Mouse (Mus musculus) neural tube, embryonic 15.5 days (tissue): Measurements from ENCODE around the gene Foxc2. TPM values are rescaled to one million over a fixed set of nuclear protein-coding genes. Genes with fewer than 3 reads are reported as not detected.

ENCODE experiments used
- ATAC-seq: fragments of 200-750 bp; cut with Nextera tagmentation; 2 replicates; pipeline ENCODE4 v1.8.0; 2017; ENCODE audit warnings: mild to moderate bottlenecking, moderate TSS enrichment, moderate library complexity; ENCODE audit not compliant: low FRiP score
- H3K27ac ChIP-seq: fragments of 300-500 bp; sonication (generic); replicated peaks from 2 replicates; pipeline ENCODE4 v1.5.1; 2015; ENCODE audit warnings: mild to moderate bottlenecking, inconsistent platforms
- H3K27me3 ChIP-seq: fragments of 300-500 bp; sonication (generic); replicated peaks from 2 replicates; pipeline ENCODE4 v1.6.1; 2015; ENCODE audit warnings: inconsistent platforms
- H3K36me3 ChIP-seq: fragments of 300-500 bp; sonication (generic); 2 replicates; pipeline ENCODE4 v1.6.1; 2015; ENCODE audit warnings: inconsistent platforms
- H3K4me1 ChIP-seq: fragments of 300-500 bp; sonication (generic); 2 replicates; pipeline ENCODE4 v1.6.1; 2015; ENCODE audit warnings: inconsistent platforms
- H3K4me2 ChIP-seq: fragments of 300-500 bp; sonication (generic); 2 replicates; pipeline ENCODE4 v1.6.1; 2015; ENCODE audit warnings: inconsistent platforms, mild to moderate bottlenecking, moderate library complexity
- H3K4me3 ChIP-seq: fragments of 300-500 bp; sonication (generic); replicated peaks from 2 replicates; pipeline ENCODE4 v1.5.1; 2015; ENCODE audit warnings: mild to moderate bottlenecking, inconsistent platforms
- H3K9ac ChIP-seq: fragments of 300-500 bp; sonication (generic); replicated peaks from 2 replicates; pipeline ENCODE4 v1.6.1; 2015; ENCODE audit warnings: mild to moderate bottlenecking, inconsistent platforms
- H3K9me3 ChIP-seq: fragments of 300-500 bp; sonication (generic); replicated peaks from 2 replicates; pipeline ENCODE4 v1.6.1; 2016; ENCODE audit warnings: inconsistent platforms
- WGBS: fragments of 180-500 bp; shearing (Covaris S2); methylation state at CpG from one replicate; pipeline ENCODE4 v1.1.7; 2015; ENCODE audit warnings: mixed read lengths; 5-methylcytosine and 5-hydroxymethylcytosine counted together
- microRNA-seq: library from miRNA; unstranded; fragments of <30 nt; microRNA quantifications from one replicate; pipeline ENCODE4, GENCODE M21; 2017
- polyA plus RNA-seq: library from polyadenylated mRNA; unstranded; fragments of >200 nt; fragmentation: Nextera tagmentation; extraction: Ambion mirVana; gene quantifications from 2 replicates; pipeline ENCODE4 v1.2.1, GENCODE M21; 2015

The Foxc2 gene
- polyA plus RNA-seq, 1 experiment from 2014 or later = 3.4 TPM

GRCm38 (mm10) chr8:121164017-121164469 is 48.1 kb downstream of the Foxc2 start:
- Histone ChIP-seq H3K9me3 (no peaks in the 10 kb centered on the region), H3K4me2 (no peak overlapping the region), H3K27me3 (no peaks in the 10 kb centered on the region), H3K4me1 (0 out of 2 replicates have a peak, but pooled peaks cover 7% of the 10 kb centered on the region), H3K9ac (no peak overlapping the region), H3K27ac (no peak overlapping the region), H3K36me3 (no peaks in the 10 kb centered on the region), H3K4me3 (no peak overlapping the region)
- no peak for ATAC-seq
- WGBS = 60% methylated on average over 8 of the region's 8 CpGs

- no peaks in the 10 kb centered on the region for H3K9me3 ChIP-seq
- no peak overlapping the region for H3K9ac ChIP-seq
- 82% methylated on average over 5 of the region's 5 CpGs for WGBS
- no peak overlapping the region for H3K27ac ChIP-seq
- H3K4me2 ChIP-seq = no peak overlapping the region
- no peaks in the 10 kb centered on the region for H3K36me3 ChIP-seq
- no peak for ATAC-seq
- no peaks in the 10 kb centered on the region for H3K27me3 ChIP-seq
- no peak overlapping the region for H3K4me3 ChIP-seq
- 0 out of 2 replicates have a peak, but pooled peaks cover 12% of the 10 kb centered on the region for H3K4me1 ChIP-seq
Measured at GRCm38 (mm10) chr8:121168033-121168432, 52.1 kb downstream of the Foxc2 start.

Small RNA genes within 50 kb of the gene (microRNA-seq; reads per million reads assigned to microRNA genes)
- not detected for gene Gm27530

Other genes starting within 250 kb of the Foxc2 start
- 1.6 and 15.7 TPM in 2 replicates for gene Foxf1, start 31.8 kb upstream of the Foxc2 start, polyA plus RNA-seq
- 50.6 and 52.5 TPM in 2 replicates for gene Mthfsd, start 7.8 kb upstream of the Foxc2 start, polyA plus RNA-seq
- gene Foxl1, start 11.8 kb downstream of the Foxc2 start, polyA plus RNA-seq = 0.15 and 0.51 TPM in 2 replicates